Mouse (Mus musculus) lung, embryonic 14.5 days (tissue): ENCODE results near the gene Mlph. TPM values are rescaled to one million over a fixed set of nuclear protein-coding genes. Genes with fewer than 3 reads are reported as not detected.
A peak's percentile ranks its signal among the peaks of the same experiment; 100 is the strongest.

Experiments
- ATAC-seq: fragments of 200-750 bp; cut with Nextera tagmentation; 2 replicates; pipeline ENCODE4 v1.8.0; 2017; ENCODE audit warnings: mild to moderate bottlenecking, moderate TSS enrichment, moderate library complexity; ENCODE audit not compliant: insufficient read depth
- DNase-seq: peaks from one replicate; pipeline ENCODE4 v3.0.0-alpha.2; 2015
- H3K27ac ChIP-seq: fragments of 300-500 bp; sonication (generic); 2 replicates; pipeline ENCODE4 v1.5.1; 2014; ENCODE audit warnings: low read depth, mild to moderate bottlenecking, moderate library complexity
- H3K27me3 ChIP-seq: fragments of 300-500 bp; sonication (generic); 2 replicates; pipeline ENCODE4 v1.6.1; 2014; ENCODE audit warnings: low read length, control low read depth; ENCODE audit not compliant: insufficient read depth
- H3K36me3 ChIP-seq: fragments of 300-500 bp; sonication (generic); 2 replicates; pipeline ENCODE4 v1.6.1; 2014; ENCODE audit warnings: control low read depth; ENCODE audit not compliant: insufficient read depth
- H3K4me1 ChIP-seq: fragments of 300-500 bp; sonication (generic); 2 replicates; pipeline ENCODE4 v1.6.1; 2014; ENCODE audit warnings: antibody characterized with exemption, control low read depth; ENCODE audit not compliant: insufficient read depth
- H3K4me2 ChIP-seq: fragments of 300-500 bp; sonication (generic); 2 replicates; pipeline ENCODE4 v1.6.1; 2014; ENCODE audit warnings: mild to moderate bottlenecking
- H3K4me3 ChIP-seq: fragments of 300-500 bp; sonication (generic); 2 replicates; pipeline ENCODE4 v1.5.1; 2014; ENCODE audit warnings: low read depth, low read length
- H3K9ac ChIP-seq: fragments of 300-500 bp; sonication (generic); 2 replicates; pipeline ENCODE4 v1.6.1; 2014
- H3K9me3 ChIP-seq: fragments of 300-500 bp; sonication (generic); 2 replicates; pipeline ENCODE4 v1.6.1; 2016; ENCODE audit warnings: low read depth, low read length, control low read depth
- CTCF ChIP-seq: IDR thresholded peaks from 2 replicates; pipeline ENCODE4 v1.5.1; 2016; ENCODE audit warnings: antibody characterized with exemption, low read depth
- WGBS: fragments of 180-500 bp; shearing (Covaris S2); extraction: QIAGEN DNeasy Blood & Tissue Kit; methylation state at CpG from one replicate; pipeline ENCODE4 v1.1.7; 2014; 5-methylcytosine and 5-hydroxymethylcytosine counted together
- polyA plus RNA-seq: library from polyadenylated mRNA; unstranded; fragments of >200 nt; fragmentation: Nextera tagmentation; extraction: Ambion mirVana; gene quantifications from 2 replicates; pipeline ENCODE4 v1.2.1, GENCODE M21; 2014

Gene Mlph
- 0.39 and 0.42 TPM in 2 replicates for polyA plus RNA-seq

GRCm38 (mm10) chr1:90914948-90915569 is at the start of gene Mlph:
TSS of gene Mlph (plus strand) at chr1:90915085.
- H3K9me3 ChIP-seq: peaks cover 9% of the 10 kb centered on the region; the same call in 1 of the 2 replicates
- peaks cover 7% of the 10 kb centered on the region; the same call in 1 of the 2 replicates for H3K4me1 ChIP-seq
- H3K36me3 ChIP-seq: no peaks in the 10 kb centered on the region
- 8% methylated on average over 18 of the region's 18 CpGs for WGBS
- no peak for TF ChIP-seq CTCF
- ATAC-seq (peak; percentile 20; the same call in 1 of the 2 replicates), DNase-seq (peak; percentile 81)
- H3K4me3 ChIP-seq: peak within 1 kb of the TSS; percentile 11
- H3K27ac ChIP-seq: no peak within 1 kb of the TSS
- peak within 1 kb of the TSS; percentile 52 for H3K4me2 ChIP-seq
- H3K9ac ChIP-seq: peak within 1 kb of the TSS; percentile 2; the same call in 1 of the 2 replicates
- H3K27me3 ChIP-seq: peaks cover 3% of the 10 kb centered on the region; the same call in 1 of the 2 replicates

- ATAC-seq (no peak), DNase-seq (no peak)
- WGBS: 78% methylated on average over 7 of the region's 7 CpGs
- H3K9me3 ChIP-seq: no peaks in the 10 kb centered on the region
- no peaks in the 10 kb centered on the region for H3K27me3 ChIP-seq
- H3K4me3 ChIP-seq: no peak overlapping the region
- H3K4me1 ChIP-seq: no peaks in the 10 kb centered on the region
- TF ChIP-seq CTCF: no peak
- no peak overlapping the region for H3K27ac ChIP-seq
- H3K4me2 ChIP-seq: no peak overlapping the region
- no peak overlapping the region for H3K9ac ChIP-seq
- H3K36me3 ChIP-seq: no peaks in the 10 kb centered on the region
Measured at GRCm38 (mm10) chr1:90866734-90867133, 48.2 kb upstream of the Mlph start.

GRCm38 (mm10) chr1:90870581-90870980 is 44.3 kb upstream of the Mlph start:
- Histone ChIP-seq H3K4me1 (no peaks in the 10 kb centered on the region), H3K9ac (no peak overlapping the region), H3K4me3 (no peak overlapping the region), H3K9me3 (no peaks in the 10 kb centered on the region), H3K4me2 (no peak overlapping the region), H3K27ac (no peak overlapping the region), H3K27me3 (no peaks in the 10 kb centered on the region), H3K36me3 (no peaks in the 10 kb centered on the region)
- TF ChIP-seq CTCF: no peak
- ATAC-seq: no peak
- 70% methylated on average over 2 of the region's 2 CpGs for WGBS
- no peak for DNase-seq

- TF ChIP-seq CTCF: no peak
- Histone ChIP-seq H3K4me3 (no peak overlapping the region), H3K27ac (no peak overlapping the region), H3K4me1 (no peaks in the 10 kb centered on the region), H3K9ac (no peak overlapping the region), H3K27me3 (no peaks in the 10 kb centered on the region), H3K4me2 (no peak overlapping the region), H3K36me3 (no peaks in the 10 kb centered on the region), H3K9me3 (no peaks in the 10 kb centered on the region)
- ATAC-seq (no peak), DNase-seq (no peak)
- WGBS: 78% methylated on average over 8 of the region's 8 CpGs
Measured at GRCm38 (mm10) chr1:90875371-90875770, 39.5 kb upstream of the Mlph start.

- Histone ChIP-seq H3K4me2 (no peak overlapping the region), H3K4me3 (no peak overlapping the region), H3K27me3 (no peaks in the 10 kb centered on the region), H3K36me3 (no peaks in the 10 kb centered on the region), H3K9me3 (no peaks in the 10 kb centered on the region), H3K9ac (no peak overlapping the region), H3K27ac (no peak overlapping the region), H3K4me1 (no peaks in the 10 kb centered on the region)
- no peak for TF ChIP-seq CTCF
- 16% methylated on average over 2 of the region's 2 CpGs for WGBS
- DNase-seq (peak; percentile 67), ATAC-seq (peak; percentile 62)
Measured at GRCm38 (mm10) chr1:90875961-90876360, 38.9 kb upstream of the Mlph start.

- Histone ChIP-seq H3K4me3 (no peak overlapping the region), H3K4me2 (no peak overlapping the region), H3K27ac (no peak overlapping the region), H3K27me3 (no peaks in the 10 kb centered on the region), H3K9me3 (no peaks in the 10 kb centered on the region), H3K36me3 (no peaks in the 10 kb centered on the region), H3K9ac (no peak overlapping the region), H3K4me1 (no peaks in the 10 kb centered on the region)
- DNase-seq: peak; percentile 95
- peak; percentile 96 for ATAC-seq
- 37% methylated on average over 5 of the region's 5 CpGs for WGBS
- no peak for TF ChIP-seq CTCF
Measured at GRCm38 (mm10) chr1:90876486-90877270, 38.2 kb upstream of the Mlph start.
